Mouse (Mus musculus): ENCODE results near the gene Pitx1. TPM values are rescaled to one million over a fixed set of nuclear protein-coding genes. Genes with fewer than 3 reads are reported as not detected.

Gene Pitx1
- total and polyA plus RNA-seq, 2 experiments = not detected

- WGBS = 52% methylated on average over 13 of the region's 13 CpGs
- Histone ChIP-seq H3K36me3 (ENCODE audit: control insufficient read depth, insufficient read depth, low read length) (no peaks in the 10 kb centered on the region), H3K4me1 (ENCODE audit: control insufficient read depth, insufficient read depth, low read length) (no peaks in the 10 kb centered on the region), H3K9ac (ENCODE audit: low read depth, low read length) (no peak overlapping the region), H3K27ac (replicated peaks; ENCODE audit: insufficient read depth, low read depth, low read length) (no peak overlapping the region), H3K27me3 (ENCODE audit: control insufficient read depth, insufficient read depth, low read length) (no peaks in the 10 kb centered on the region), H3K4me3 (ENCODE audit: insufficient read depth, low read depth, low read length) (no peak overlapping the region), H3K79me2 (ENCODE audit: control insufficient read depth, insufficient read depth, low read length) (no peaks in the 10 kb centered on the region)
- no peak for DNase-seq (ENCODE audit: extremely low read depth, low read depth, low spot score)
- TF ChIP-seq POLR2A (IDR thresholded peaks at IDR 0.05; ENCODE audit: extremely low read depth, insufficient read depth, low read length) = no peak
- no peak for TF ChIP-seq CTCF (IDR thresholded peaks at IDR 0.05; ENCODE audit: low read depth, low read length)
Observed at GRCm38 (mm10) chr13:55867540-55868103, 31.6 kb upstream of the Pitx1 start.

- Histone ChIP-seq H3K27ac (replicated peaks; ENCODE audit: insufficient read depth, low read depth, low read length) (no peak overlapping the region), H3K27me3 (ENCODE audit: control insufficient read depth, insufficient read depth, low read length) (no peaks in the 10 kb centered on the region), H3K9ac (ENCODE audit: low read depth, low read length) (no peak overlapping the region), H3K79me2 (ENCODE audit: control insufficient read depth, insufficient read depth, low read length) (no peaks in the 10 kb centered on the region), H3K4me1 (ENCODE audit: control insufficient read depth, insufficient read depth, low read length) (no peaks in the 10 kb centered on the region), H3K4me3 (ENCODE audit: insufficient read depth, low read depth, low read length) (no peak overlapping the region), H3K36me3 (ENCODE audit: control insufficient read depth, insufficient read depth, low read length) (no peaks in the 10 kb centered on the region)
- TF ChIP-seq POLR2A (IDR thresholded peaks at IDR 0.05; ENCODE audit: extremely low read depth, insufficient read depth, low read length) = no peak
- TF ChIP-seq CTCF (IDR thresholded peaks at IDR 0.05; ENCODE audit: low read depth, low read length) = no peak
- WGBS = 88% methylated on average over 10 of the region's 10 CpGs
- DNase-seq (ENCODE audit: extremely low read depth, low read depth, low spot score) = no peak
Observed at GRCm38 (mm10) chr13:55860483-55860882, 24.5 kb upstream of the Pitx1 start.

- no peak for DNase-seq (ENCODE audit: extremely low read depth, low read depth, low spot score)
- Histone ChIP-seq H3K4me1 (ENCODE audit: control insufficient read depth, insufficient read depth, low read length) (no peaks in the 10 kb centered on the region), H3K27ac (replicated peaks; ENCODE audit: insufficient read depth, low read depth, low read length) (no peak overlapping the region), H3K9ac (ENCODE audit: low read depth, low read length) (no peak overlapping the region), H3K27me3 (ENCODE audit: control insufficient read depth, insufficient read depth, low read length) (no peaks in the 10 kb centered on the region), H3K4me3 (ENCODE audit: insufficient read depth, low read depth, low read length) (no peak overlapping the region), H3K79me2 (ENCODE audit: control insufficient read depth, insufficient read depth, low read length) (no peaks in the 10 kb centered on the region), H3K36me3 (ENCODE audit: control insufficient read depth, insufficient read depth, low read length) (no peaks in the 10 kb centered on the region)
- 85% methylated on average over 5 of the region's 5 CpGs for WGBS
- no peak for TF ChIP-seq CTCF (IDR thresholded peaks at IDR 0.05; ENCODE audit: low read depth, low read length)
Observed at GRCm38 (mm10) chr13:55858463-55858862, 22.5 kb upstream of the Pitx1 start.

GRCm38 (mm10) chr13:55855793-55856192 lies 19.8 kb upstream of the Pitx1 start:
- H3K36me3 ChIP-seq (ENCODE audit: control insufficient read depth, insufficient read depth, low read length) = no peaks in the 10 kb centered on the region
- H3K27ac ChIP-seq (replicated peaks; ENCODE audit: insufficient read depth, low read depth, low read length) = no peak overlapping the region
- H3K79me2 ChIP-seq (ENCODE audit: control insufficient read depth, insufficient read depth, low read length) = no peaks in the 10 kb centered on the region
- no peak for TF ChIP-seq CTCF (IDR thresholded peaks at IDR 0.05; ENCODE audit: low read depth, low read length)
- no peak for TF ChIP-seq POLR2A (IDR thresholded peaks at IDR 0.05; ENCODE audit: extremely low read depth, insufficient read depth, low read length)
- H3K9ac ChIP-seq (ENCODE audit: low read depth, low read length) = no peak overlapping the region
- H3K27me3 ChIP-seq (ENCODE audit: control insufficient read depth, insufficient read depth, low read length) = no peaks in the 10 kb centered on the region
- WGBS = 78% methylated on average over 7 of the region's 7 CpGs
- no peak for DNase-seq (ENCODE audit: extremely low read depth, low read depth, low spot score)
- H3K4me3 ChIP-seq (ENCODE audit: insufficient read depth, low read depth, low read length) = no peak overlapping the region
- H3K4me1 ChIP-seq (ENCODE audit: control insufficient read depth, insufficient read depth, low read length) = no peaks in the 10 kb centered on the region

- Histone ChIP-seq H3K4me3 (ENCODE audit: insufficient read depth, low read depth, low read length) (no peak overlapping the region), H3K27me3 (ENCODE audit: control insufficient read depth, insufficient read depth, low read length) (peaks cover under 1% of the 10 kb centered on the region; the same call in 1 of the 2 replicates), H3K79me2 (ENCODE audit: control insufficient read depth, insufficient read depth, low read length) (no peaks in the 10 kb centered on the region), H3K9ac (ENCODE audit: low read depth, low read length) (no peak overlapping the region), H3K4me1 (ENCODE audit: control insufficient read depth, insufficient read depth, low read length) (peaks cover 7% of the 10 kb centered on the region; the same call in 1 of the 2 replicates), H3K27ac (replicated peaks; ENCODE audit: insufficient read depth, low read depth, low read length) (no peak overlapping the region), H3K36me3 (ENCODE audit: control insufficient read depth, insufficient read depth, low read length) (no peaks in the 10 kb centered on the region)
- no peak for TF ChIP-seq CTCF (IDR thresholded peaks at IDR 0.05; ENCODE audit: low read depth, low read length)
- TF ChIP-seq POLR2A (IDR thresholded peaks at IDR 0.05; ENCODE audit: extremely low read depth, insufficient read depth, low read length) = no peak
- 61% methylated on average over 3 of the region's 3 CpGs for WGBS
- DNase-seq (ENCODE audit: extremely low read depth, low read depth, low spot score) = no peak
Observed at GRCm38 (mm10) chr13:55852205-55852604, 16.2 kb upstream of the Pitx1 start.

- Histone ChIP-seq H3K4me1 (ENCODE audit: control insufficient read depth, insufficient read depth, low read length) (peaks cover 7% of the 10 kb centered on the region; the same call in 1 of the 2 replicates), H3K27me3 (ENCODE audit: control insufficient read depth, insufficient read depth, low read length) (peaks cover 8% of the 10 kb centered on the region), H3K9ac (ENCODE audit: low read depth, low read length) (no peak overlapping the region), H3K79me2 (ENCODE audit: control insufficient read depth, insufficient read depth, low read length) (no peaks in the 10 kb centered on the region), H3K4me3 (ENCODE audit: insufficient read depth, low read depth, low read length) (no peak overlapping the region), H3K36me3 (ENCODE audit: control insufficient read depth, insufficient read depth, low read length) (no peaks in the 10 kb centered on the region), H3K27ac (replicated peaks; ENCODE audit: insufficient read depth, low read depth, low read length) (no peak overlapping the region)
- 89% methylated on average over 5 of the region's 5 CpGs for WGBS
- DNase-seq (ENCODE audit: extremely low read depth, low read depth, low spot score) = no peak
- no peak for TF ChIP-seq CTCF (IDR thresholded peaks at IDR 0.05; ENCODE audit: low read depth, low read length)
- no peak for TF ChIP-seq POLR2A (IDR thresholded peaks at IDR 0.05; ENCODE audit: extremely low read depth, insufficient read depth, low read length)
Observed at GRCm38 (mm10) chr13:55850726-55851125, 14.7 kb upstream of the Pitx1 start.
